Mouse (Mus musculus) liver, embryonic 12.5 days (tissue): Measurements from ENCODE around the gene Olfr1143. TPM values are rescaled to one million over a fixed set of nuclear protein-coding genes. Genes with fewer than 3 reads are reported as not detected.

Source experiments
- ATAC-seq: fragments of 200-750 bp; cut with Nextera tagmentation; 2 replicates; pipeline ENCODE4 v1.8.0; 2017; ENCODE audit warnings: moderate number of reproducible peaks, mild to moderate bottlenecking, moderate library complexity
- H3K27ac ChIP-seq: fragments of 300-500 bp; sonication (generic); 2 replicates; pipeline ENCODE4 v1.5.1; 2016; ENCODE audit warnings: mild to moderate bottlenecking
- H3K27me3 ChIP-seq: fragments of 300-500 bp; sonication (generic); replicated peaks from 2 replicates; pipeline ENCODE4 v1.6.1; 2016; ENCODE audit warnings: mild to moderate bottlenecking, moderate library complexity
- H3K36me3 ChIP-seq: fragments of 300-500 bp; sonication (generic); 2 replicates; pipeline ENCODE4 v1.6.1; 2016; ENCODE audit warnings: mild to moderate bottlenecking, moderate library complexity
- H3K4me1 ChIP-seq: fragments of 300-500 bp; sonication (generic); 2 replicates; pipeline ENCODE4 v1.6.1; 2016
- H3K4me2 ChIP-seq: fragments of 300-500 bp; sonication (generic); 2 replicates; pipeline ENCODE4 v1.6.1; 2016; ENCODE audit warnings: mild to moderate bottlenecking, moderate library complexity
- H3K4me3 ChIP-seq: fragments of 300-500 bp; sonication (generic); 2 replicates; pipeline ENCODE4 v1.5.1; 2016; ENCODE audit warnings: mild to moderate bottlenecking, moderate library complexity
- H3K9ac ChIP-seq: fragments of 300-500 bp; sonication (generic); 2 replicates; pipeline ENCODE4 v1.6.1; 2016; ENCODE audit warnings: mild to moderate bottlenecking, moderate library complexity
- H3K9me3 ChIP-seq: fragments of 300-500 bp; sonication (generic); replicated peaks from 2 replicates; pipeline ENCODE4 v1.6.1; 2016; ENCODE audit warnings: mild to moderate bottlenecking, moderate library complexity
- WGBS: fragments of 180-500 bp; shearing (Covaris S2); methylation state at CpG from one replicate; pipeline ENCODE4 v1.1.7; 2016; ENCODE audit not compliant: insufficient replicate concordance; 5-methylcytosine and 5-hydroxymethylcytosine counted together
- polyA plus RNA-seq: library from polyadenylated mRNA; unstranded; fragments of >200 nt; fragmentation: Nextera tagmentation; extraction: Ambion mirVana; gene quantifications from 2 replicates; pipeline ENCODE4 v1.2.1, GENCODE M21; 2016

The Olfr1143 gene
- not detected in 2 replicates for polyA plus RNA-seq

- H3K9ac ChIP-seq: no peak within 1 kb of the TSS
- H3K36me3 ChIP-seq: no peaks in the 10 kb centered on the region
- no peak within 1 kb of the TSS for H3K4me3 ChIP-seq
- no peaks in the 10 kb centered on the region for H3K9me3 ChIP-seq
- no peak within 1 kb of the TSS for H3K27ac ChIP-seq
- no peak for ATAC-seq
- no peaks in the 10 kb centered on the region for H3K4me1 ChIP-seq
- no peaks in the 10 kb centered on the region for H3K27me3 ChIP-seq
- no peak within 1 kb of the TSS for H3K4me2 ChIP-seq
Observed at GRCm38 (mm10) chr2:87800292-87800691, at the start of gene Olfr1143. TSS of gene Olfr1143 (plus strand) at chr2:87800592.

GRCm38 (mm10) chr2:87753891-87754290 lies 46.5 kb upstream of the Olfr1143 start, which contains the start of gene Olfr1141:
TSS of gene Olfr1141 (minus strand) at chr2:87753991.
- no peak within 1 kb of the TSS for H3K27ac ChIP-seq
- H3K4me3 ChIP-seq: no peak within 1 kb of the TSS
- no peak within 1 kb of the TSS for H3K4me2 ChIP-seq
- no peaks in the 10 kb centered on the region for H3K9me3 ChIP-seq
- no peak for ATAC-seq
- H3K27me3 ChIP-seq: no peaks in the 10 kb centered on the region
- H3K36me3 ChIP-seq: no peaks in the 10 kb centered on the region
- no peaks in the 10 kb centered on the region for H3K4me1 ChIP-seq
- no peak within 1 kb of the TSS for H3K9ac ChIP-seq
- 51% methylated on average over 1 of the region's 1 CpGs for WGBS

- WGBS: 25% methylated on average over 1 of the region's 1 CpGs
- ATAC-seq: no peak
- no peak overlapping the region for H3K4me2 ChIP-seq
- no peaks in the 10 kb centered on the region for H3K4me1 ChIP-seq
- H3K9ac ChIP-seq: no peak overlapping the region
- 0 out of 2 replicates have a peak, but pooled peaks cover 5% of the 10 kb centered on the region for H3K9me3 ChIP-seq
- H3K4me3 ChIP-seq: no peak overlapping the region
- H3K27ac ChIP-seq: no peak overlapping the region
- no peaks in the 10 kb centered on the region for H3K36me3 ChIP-seq
- no peaks in the 10 kb centered on the region for H3K27me3 ChIP-seq
Observed at GRCm38 (mm10) chr2:87776143-87776542, 24.2 kb upstream of the Olfr1143 start.

GRCm38 (mm10) chr2:87779183-87779582 lies 21.2 kb upstream of the Olfr1143 start, which contains the start of gene Olfr152:
TSS of gene Olfr152 (plus strand) at chr2:87779483.
- WGBS: 72% methylated on average over 4 of the region's 4 CpGs
- H3K36me3 ChIP-seq: no peaks in the 10 kb centered on the region

GRCm38 (mm10) chr2:87809522-87809921 lies 9.1 kb downstream of the Olfr1143 start, which contains the start of gene Olfr1145:
TSS of gene Olfr1145 (plus strand) at chr2:87809822.
- Histone ChIP-seq H3K4me3 (no peak within 1 kb of the TSS), H3K4me2 (no peak within 1 kb of the TSS), H3K9me3 (no peaks in the 10 kb centered on the region), H3K9ac (no peak within 1 kb of the TSS), H3K27me3 (no peaks in the 10 kb centered on the region), H3K27ac (no peak within 1 kb of the TSS), H3K36me3 (no peaks in the 10 kb centered on the region), H3K4me1 (no peaks in the 10 kb centered on the region)
- 48% methylated on average over 1 of the region's 1 CpGs for WGBS
- no peak for ATAC-seq

More at GRCm38 (mm10) chr2:87779183-87779582, 21.2 kb upstream of the Olfr1143 start, which contains the start of gene Olfr152:
- no peak within 1 kb of the TSS for H3K4me2 ChIP-seq
- ATAC-seq: no peak
- no peak within 1 kb of the TSS for H3K4me3 ChIP-seq
- no peak within 1 kb of the TSS for H3K9ac ChIP-seq
- no peaks in the 10 kb centered on the region for H3K27me3 ChIP-seq
- no peaks in the 10 kb centered on the region for H3K4me1 ChIP-seq
- 0 out of 2 replicates have a peak, but pooled peaks cover 5% of the 10 kb centered on the region for H3K9me3 ChIP-seq
- no peak within 1 kb of the TSS for H3K27ac ChIP-seq

- WGBS: 61% methylated on average over 1 of the region's 1 CpGs
- Histone ChIP-seq H3K4me2 (no peak within 1 kb of the TSS), H3K9me3 (no peaks in the 10 kb centered on the region), H3K9ac (no peak within 1 kb of the TSS), H3K27ac (no peak within 1 kb of the TSS), H3K4me3 (no peak within 1 kb of the TSS), H3K27me3 (no peaks in the 10 kb centered on the region), H3K36me3 (no peaks in the 10 kb centered on the region), H3K4me1 (no peaks in the 10 kb centered on the region)
- ATAC-seq: no peak
Observed at GRCm38 (mm10) chr2:87830233-87830632, 29.8 kb downstream of the Olfr1143 start, which contains the start of gene Olfr1148. TSS of gene Olfr1148 (plus strand) at chr2:87830533.

GRCm38 (mm10) chr2:87843693-87844092 lies 43.3 kb downstream of the Olfr1143 start, which contains the start of gene Olfr1150-ps1:
TSS of gene Olfr1150-ps1 (plus strand) at chr2:87843993.
- Histone ChIP-seq H3K9me3 (no peaks in the 10 kb centered on the region), H3K4me1 (no peaks in the 10 kb centered on the region), H3K4me2 (no peak within 1 kb of the TSS), H3K36me3 (no peaks in the 10 kb centered on the region), H3K9ac (no peak within 1 kb of the TSS), H3K27ac (no peak within 1 kb of the TSS), H3K27me3 (no peaks in the 10 kb centered on the region), H3K4me3 (no peak within 1 kb of the TSS)
- ATAC-seq: no peak
- 51% methylated on average over 1 of the region's 1 CpGs for WGBS

Other genes with a start within 250 kb of the Olfr1143 start
- gene Olfr1129, start 226.7 kb upstream of the Olfr1143 start, polyA plus RNA-seq: not detected in 2 replicates
- gene Olfr1130, start 194.4 kb upstream of the Olfr1143 start, polyA plus RNA-seq: not detected in 2 replicates
- not detected in 2 replicates for gene Olfr1131, start 173.5 kb upstream of the Olfr1143 start, polyA plus RNA-seq
- gene Olfr1132, start 163.1 kb upstream of the Olfr1143 start, polyA plus RNA-seq: not detected in 2 replicates
- gene Olfr1133, start 153.2 kb upstream of the Olfr1143 start, polyA plus RNA-seq: not detected in 2 replicates
- not detected in 2 replicates for gene Olfr1134, start 142.1 kb upstream of the Olfr1143 start, polyA plus RNA-seq
- not detected in 2 replicates for gene Olfr1135, start 126.9 kb upstream of the Olfr1143 start, polyA plus RNA-seq
- gene Olfr1136, start 106.6 kb upstream of the Olfr1143 start, polyA plus RNA-seq: not detected in 2 replicates
- gene Olfr1137, start 87.4 kb upstream of the Olfr1143 start, polyA plus RNA-seq: not detected in 2 replicates
- not detected in 2 replicates for gene Olfr1138, start 60.6 kb upstream of the Olfr1143 start, polyA plus RNA-seq
- gene Olfr1140, start 56.8 kb upstream of the Olfr1143 start, polyA plus RNA-seq: not detected in 2 replicates
- gene Olfr1141, start 46.6 kb upstream of the Olfr1143 start, polyA plus RNA-seq: not detected in 2 replicates
- not detected in 2 replicates for gene Olfr152, start 21.1 kb upstream of the Olfr1143 start, polyA plus RNA-seq
- gene Olfr1145, start 9.2 kb downstream of the Olfr1143 start, polyA plus RNA-seq: not detected in 2 replicates
- not detected in 2 replicates for gene Olfr1148, start 29.9 kb downstream of the Olfr1143 start, polyA plus RNA-seq
- not detected in 2 replicates for gene Olfr1150-ps1, start 43.4 kb downstream of the Olfr1143 start, polyA plus RNA-seq
- gene Olfr1151, start 55.3 kb downstream of the Olfr1143 start, polyA plus RNA-seq: not detected in 2 replicates
- gene Olfr1152, start 65.9 kb downstream of the Olfr1143 start, polyA plus RNA-seq: not detected in 2 replicates
- gene Olfr1153, start 94.4 kb downstream of the Olfr1143 start, polyA plus RNA-seq: not detected in 2 replicates
- not detected in 2 replicates for gene Olfr1154, start 104.6 kb downstream of the Olfr1143 start, polyA plus RNA-seq
- gene Olfr1155, start 144.5 kb downstream of the Olfr1143 start, polyA plus RNA-seq: not detected in 2 replicates
- not detected in 2 replicates for gene Olfr1156, start 152.5 kb downstream of the Olfr1143 start, polyA plus RNA-seq
- gene Olfr1157, start 167.7 kb downstream of the Olfr1143 start, polyA plus RNA-seq: not detected in 2 replicates
- not detected in 2 replicates for gene Olfr74, start 174.1 kb downstream of the Olfr1143 start, polyA plus RNA-seq
- gene Olfr1158, start 189.5 kb downstream of the Olfr1143 start, polyA plus RNA-seq: not detected in 2 replicates
- gene Olfr1160, start 207.7 kb downstream of the Olfr1143 start, polyA plus RNA-seq: not detected in 2 replicates
- gene Olfr1161, start 222.2 kb downstream of the Olfr1143 start, polyA plus RNA-seq: not detected in 2 replicates
- gene Olfr73, start 237.1 kb downstream of the Olfr1143 start, polyA plus RNA-seq: not detected in 2 replicates